Mouse (Mus musculus): ENCODE results near the gene Ercc5. TPM values are rescaled to one million over a fixed set of nuclear protein-coding genes. Genes with fewer than 3 reads are reported as not detected.

The Ercc5 gene
- total RNA-seq, 2 experiments from 2014 or later, result 19.6 to 20.7 TPM

- DNase-seq (ENCODE audit: extremely low spot score in 1 of 2, low spot score in 1 of 2), result no peak
Measured at GRCm38 (mm10) chr1:44172656-44173055, 25.1 kb downstream of the Ercc5 start.

DNA sequence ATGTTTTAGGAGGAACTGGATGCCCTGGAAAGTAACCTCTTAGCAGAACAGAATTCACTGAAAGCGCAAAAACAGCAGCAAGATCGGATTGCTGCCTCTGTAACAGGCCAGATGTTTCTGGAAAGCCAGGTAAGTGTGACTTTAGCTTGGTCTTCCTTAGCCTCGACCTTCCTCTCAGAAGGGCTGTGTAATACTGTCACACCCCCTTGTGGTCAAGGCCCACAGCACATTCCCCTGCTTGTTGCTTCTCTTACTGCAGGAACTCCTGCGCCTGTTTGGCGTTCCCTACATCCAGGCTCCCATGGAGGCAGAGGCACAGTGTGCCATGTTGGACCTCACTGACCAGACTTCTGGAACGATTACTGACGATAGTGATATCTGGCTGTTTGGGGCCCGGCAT lies 26.4 kb downstream of the Ercc5 start:
- no peak for DNase-seq (ENCODE audit: extremely low spot score in 1 of 2, low spot score in 1 of 2)

- no peak for DNase-seq (ENCODE audit: extremely low spot score in 1 of 2, low spot score in 1 of 2)
Measured at GRCm38 (mm10) chr1:44178086-44178485, 30.5 kb downstream of the Ercc5 start.

GRCm38 (mm10) chr1:44186396-44186795 lies 38.9 kb downstream of the Ercc5 start:
- DNase-seq (ENCODE audit: extremely low spot score in 1 of 2, low spot score in 1 of 2), result no peak

DNA sequence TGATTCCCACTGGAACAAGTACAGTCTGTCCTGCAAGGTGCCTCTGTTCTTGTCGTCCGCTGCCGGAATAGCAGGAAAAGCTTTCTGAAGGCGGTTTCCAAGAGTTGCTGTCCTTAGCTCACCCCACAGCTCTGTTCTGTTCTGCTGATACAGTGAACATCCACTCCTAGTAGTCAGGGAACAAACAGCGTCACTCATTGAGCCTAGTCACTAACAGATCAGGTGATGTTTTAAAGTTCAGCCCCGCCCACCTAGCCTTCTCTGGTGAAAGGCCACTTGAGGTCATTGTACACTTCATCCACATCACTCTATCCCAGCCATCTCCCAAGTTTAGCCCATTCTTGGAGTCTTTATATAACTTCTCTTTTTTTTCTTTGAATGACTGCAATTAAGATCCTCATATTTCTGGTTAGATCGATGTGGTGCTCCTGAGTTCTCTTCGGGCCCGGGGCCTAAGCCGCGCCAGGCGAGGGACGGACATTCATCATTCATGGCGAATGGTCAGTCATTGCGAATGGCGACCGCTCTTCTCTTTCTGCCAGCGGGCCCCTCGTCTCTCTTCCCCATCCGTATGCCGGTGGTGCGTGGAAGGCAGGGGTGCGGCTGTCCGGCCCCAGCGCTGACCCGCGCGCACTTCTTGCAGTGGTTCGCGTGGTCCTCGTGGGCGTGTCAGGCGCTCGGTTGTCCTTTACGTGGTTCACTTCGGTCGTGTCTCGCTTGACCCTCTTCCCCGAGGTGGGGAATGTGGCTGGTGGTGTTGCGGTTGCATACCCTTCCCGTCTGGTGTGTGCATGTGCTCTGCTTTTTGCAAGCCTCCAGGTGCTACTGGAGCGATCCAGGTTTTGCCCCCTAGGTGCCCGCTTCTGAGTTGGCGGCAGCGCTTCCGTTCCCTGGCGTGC lies 51.0 kb downstream of the Ercc5 start:
- peak; percentile 11 to 16 for DNase-seq (ENCODE audit: extremely low spot score in 1 of 2, low spot score in 1 of 2)

GRCm38 (mm10) chr1:44202876-44203275 lies 55.3 kb downstream of the Ercc5 start:
- no peak for DNase-seq (ENCODE audit: extremely low spot score in 1 of 2, low spot score in 1 of 2)

GRCm38 (mm10) chr1:44214443-44214842 lies 66.9 kb downstream of the Ercc5 start:
- DNase-seq (ENCODE audit: extremely low spot score in 1 of 2, low spot score in 1 of 2), result no peak

GRCm38 (mm10) chr1:44216352-44217116 lies 69.0 kb downstream of the Ercc5 start:
- no peak for DNase-seq (ENCODE audit: extremely low spot score in 1 of 2, low spot score in 1 of 2)

- DNase-seq (ENCODE audit: extremely low spot score in 1 of 2, low spot score in 1 of 2), result no peak
Measured at GRCm38 (mm10) chr1:44217118-44217517, 69.6 kb downstream of the Ercc5 start.

- DNase-seq (ENCODE audit: extremely low spot score in 1 of 2, low spot score in 1 of 2), result no peak
Measured at GRCm38 (mm10) chr1:44218876-44219275, 71.3 kb downstream of the Ercc5 start, which contains the start of gene Mettl21e. Gene Mettl21e (minus strand): TSS chr1:44218961.

DNA sequence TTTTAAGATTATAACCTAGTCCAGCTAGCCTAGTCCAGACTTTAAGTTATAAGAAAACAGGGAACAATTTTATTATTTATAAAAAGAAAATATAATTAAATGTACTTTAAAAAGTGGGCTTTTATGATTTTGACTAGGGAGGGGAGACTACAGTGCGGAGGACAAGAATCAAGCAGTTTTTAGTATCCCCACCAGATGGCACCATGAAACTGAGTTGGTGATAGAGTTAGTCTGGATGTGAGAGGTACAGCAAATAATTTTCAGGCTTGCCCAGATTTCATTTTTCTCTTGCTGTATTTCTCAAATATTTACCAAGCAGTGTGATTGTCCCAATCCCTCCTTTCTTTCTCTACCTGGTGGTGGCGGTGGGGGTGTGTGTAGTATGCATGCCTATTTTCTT lies 81.5 kb downstream of the Ercc5 start:
- DNase-seq (ENCODE audit: extremely low spot score in 1 of 2, low spot score in 1 of 2), result peak in 1 of 2 experiments; percentile 55

Other genes with a start within 250 kb of the Ercc5 start
- gene Tpp2, start 214.1 kb upstream of the Ercc5 start, total RNA-seq (2021), result 10 to 100 TPM; 49.7 to 52.4 TPM
- gene Mettl21c, start 127.7 kb upstream of the Ercc5 start, total RNA-seq (2021), result under 1 TPM in 1 of 2 experiments, not detected in 1; 0.22 TPM
- not detected for gene Gm8251, start 85.8 kb upstream of the Ercc5 start, total RNA-seq (2021)
- 1 to 10 TPM; 7.3 to 9.9 TPM for gene Tex30, start 45.3 kb upstream of the Ercc5 start, total RNA-seq (2021)
- gene Kdelc1, start 28.9 kb upstream of the Ercc5 start, total RNA-seq (2021), result 1 to 10 TPM; 9.9 to 10.0 TPM
- gene Bivm, start 28.8 kb upstream of the Ercc5 start, total RNA-seq (2021), result 10 to 100 TPM; 34.1 to 40.1 TPM
- not detected for gene Mettl21e, start 71.2 kb downstream of the Ercc5 start, total RNA-seq (2021)

All from layer of hippocampus, postnatal 25 days (tissue).